Mouse (Mus musculus): ENCODE measurements around the gene Cmah.

- TF ChIP-seq POLR2A (IDR thresholded peaks at IDR 0.05; ENCODE audit: borderline replicate concordance, control insufficient read depth, low read depth, low read length) (no peak), CTCF (IDR thresholded peaks at IDR 0.05; ENCODE audit: control insufficient read depth, insufficient read depth, low read length) (no peak)
Measured at GRCm38 (mm10) chr13:24485964-24486363, 158.8 kb downstream of the Cmah start.
